Mouse (Mus musculus): ENCODE data around the gene Trpc7. TPM values are rescaled to one million over a fixed set of nuclear protein-coding genes. Genes with fewer than 3 reads are reported as not detected.

Trpc7 gene
- polyA plus RNA-seq, 1 experiment from 2014 or later, result 0.32 TPM

- Histone ChIP-seq H3K27me3 (peaks cover 21% of the 10 kb centered on the region; the same call in 1 of the 2 replicates), H3K9me3 (no peaks in the 10 kb centered on the region), H3K4me3 (no peak overlapping the region), H3K4me2 (replicated peaks) (no peak overlapping the region), H3K36me3 (no peaks in the 10 kb centered on the region), H3K4me1 (peaks cover 17% of the 10 kb centered on the region), H3K9ac (replicated peaks) (0 out of 2 replicates have a peak overlapping the region, but pooled peaks have one; percentile 6), H3K27ac (replicated peaks) (no peak overlapping the region)
- ATAC-seq (ENCODE audit: low FRiP score, low read depth), result no peak
- WGBS, result 50% methylated on average over 13 of the region's 13 CpGs
Observed at GRCm38 (mm10) chr13:56762446-56763229, 133.2 kb downstream of the Trpc7 start.

GRCm38 (mm10) chr13:56758492-56758891 lies 137.3 kb downstream of the Trpc7 start:
- H3K27me3 ChIP-seq, result peaks cover 42% of the 10 kb centered on the region
- no peak overlapping the region for H3K9ac ChIP-seq (replicated peaks)
- H3K4me2 ChIP-seq (replicated peaks), result no peak overlapping the region
- WGBS, result 26% methylated on average over 6 of the region's 6 CpGs
- no peak overlapping the region for H3K4me3 ChIP-seq
- no peak for ATAC-seq (ENCODE audit: low FRiP score, low read depth)
- H3K27ac ChIP-seq (replicated peaks), result no peak overlapping the region
- H3K4me1 ChIP-seq, result peaks cover 17% of the 10 kb centered on the region
- H3K9me3 ChIP-seq, result no peaks in the 10 kb centered on the region
- no peaks in the 10 kb centered on the region for H3K36me3 ChIP-seq

GRCm38 (mm10) chr13:56757201-56757600 lies 138.6 kb downstream of the Trpc7 start:
- H3K9me3 ChIP-seq, result no peaks in the 10 kb centered on the region
- no peak overlapping the region for H3K4me3 ChIP-seq
- WGBS, result 62% methylated on average over 12 of the region's 12 CpGs
- no peak overlapping the region for H3K9ac ChIP-seq (replicated peaks)
- no peaks in the 10 kb centered on the region for H3K36me3 ChIP-seq
- ATAC-seq (ENCODE audit: low FRiP score, low read depth), result no peak
- H3K27ac ChIP-seq (replicated peaks), result no peak overlapping the region
- H3K4me1 ChIP-seq, result peaks cover 22% of the 10 kb centered on the region
- H3K4me2 ChIP-seq (replicated peaks), result no peak overlapping the region
- peaks cover 52% of the 10 kb centered on the region for H3K27me3 ChIP-seq

- Histone ChIP-seq H3K4me3 (no peak overlapping the region), H3K4me1 (peaks cover 27% of the 10 kb centered on the region), H3K9me3 (no peaks in the 10 kb centered on the region), H3K27ac (replicated peaks) (no peak overlapping the region), H3K27me3 (peaks cover 61% of the 10 kb centered on the region), H3K9ac (replicated peaks) (no peak overlapping the region), H3K36me3 (no peaks in the 10 kb centered on the region), H3K4me2 (replicated peaks) (no peak overlapping the region)
- WGBS, result 68% methylated on average over 6 of the region's 6 CpGs
- no peak for ATAC-seq (ENCODE audit: low FRiP score, low read depth)
Observed at GRCm38 (mm10) chr13:56755871-56756270, 139.9 kb downstream of the Trpc7 start.

GRCm38 (mm10) chr13:56753192-56753951 lies 142.4 kb downstream of the Trpc7 start, which contains the start of gene Gm45623:
TSS of gene Gm45623 (minus strand) at chr13:56753827.
- Histone ChIP-seq H3K4me1 (peaks cover 27% of the 10 kb centered on the region), H3K9me3 (no peaks in the 10 kb centered on the region), H3K27me3 (peaks cover 79% of the 10 kb centered on the region), H3K4me3 (peak within 1 kb of the TSS; percentile 49), H3K9ac (replicated peaks) (peak within 1 kb of the TSS; percentile 56), H3K27ac (replicated peaks) (no peak within 1 kb of the TSS), H3K4me2 (replicated peaks) (peak within 1 kb of the TSS; percentile 87), H3K36me3 (no peaks in the 10 kb centered on the region)
- under 1% methylated on average over 53 of the region's 71 CpGs for WGBS
- ATAC-seq (ENCODE audit: low FRiP score, low read depth), result no peak

GRCm38 (mm10) chr13:56752474-56753191 lies 143.2 kb downstream of the Trpc7 start:
- Histone ChIP-seq H3K4me3 (peak overlapping the region; percentile 49), H3K27ac (replicated peaks) (no peak overlapping the region), H3K9ac (replicated peaks) (peak overlapping the region; percentile 56), H3K4me1 (peaks cover 27% of the 10 kb centered on the region), H3K27me3 (peaks cover 79% of the 10 kb centered on the region), H3K36me3 (no peaks in the 10 kb centered on the region), H3K9me3 (no peaks in the 10 kb centered on the region), H3K4me2 (replicated peaks) (peak overlapping the region; percentile 87)
- 1% methylated on average over 41 of the region's 41 CpGs for WGBS
- ATAC-seq (ENCODE audit: low FRiP score, low read depth), result no peak; the same call in 1 of the 2 replicates

- Histone ChIP-seq H3K27me3 (peaks cover 77% of the 10 kb centered on the region), H3K27ac (replicated peaks) (no peak overlapping the region), H3K4me1 (peaks cover 22% of the 10 kb centered on the region), H3K36me3 (no peaks in the 10 kb centered on the region), H3K9me3 (no peaks in the 10 kb centered on the region), H3K4me3 (no peak overlapping the region), H3K4me2 (replicated peaks) (no peak overlapping the region), H3K9ac (replicated peaks) (no peak overlapping the region)
- 9% methylated on average over 5 of the region's 5 CpGs for WGBS
- ATAC-seq (ENCODE audit: low FRiP score, low read depth), result no peak
Observed at GRCm38 (mm10) chr13:56751774-56752173, 144.0 kb downstream of the Trpc7 start.

- no peak overlapping the region for H3K4me2 ChIP-seq (replicated peaks)
- H3K27me3 ChIP-seq, result peaks cover 53% of the 10 kb centered on the region
- 0 out of 2 replicates have a peak, but pooled peaks cover 1% of the 10 kb centered on the region for H3K36me3 ChIP-seq
- H3K4me3 ChIP-seq, result no peak overlapping the region
- no peak for ATAC-seq (ENCODE audit: low FRiP score, low read depth)
- H3K27ac ChIP-seq (replicated peaks), result no peak overlapping the region
- no peaks in the 10 kb centered on the region for H3K9me3 ChIP-seq
- WGBS, result 81% methylated on average over 7 of the region's 7 CpGs
- H3K9ac ChIP-seq (replicated peaks), result no peak overlapping the region
- H3K4me1 ChIP-seq, result peaks cover 22% of the 10 kb centered on the region
Observed at GRCm38 (mm10) chr13:56749377-56749776, 146.4 kb downstream of the Trpc7 start.

- 76% methylated on average over 8 of the region's 8 CpGs for WGBS
- Histone ChIP-seq H3K9ac (replicated peaks) (no peak overlapping the region), H3K9me3 (no peaks in the 10 kb centered on the region), H3K4me3 (no peak overlapping the region), H3K27ac (replicated peaks) (no peak overlapping the region), H3K27me3 (peaks cover 35% of the 10 kb centered on the region), H3K4me1 (peaks cover 12% of the 10 kb centered on the region), H3K36me3 (0 out of 2 replicates have a peak, but pooled peaks cover 5% of the 10 kb centered on the region), H3K4me2 (replicated peaks) (no peak overlapping the region)
- ATAC-seq (ENCODE audit: low FRiP score, low read depth), result no peak
Observed at GRCm38 (mm10) chr13:56747554-56747953, 148.2 kb downstream of the Trpc7 start.

GRCm38 (mm10) chr13:56746739-56747532 lies 148.9 kb downstream of the Trpc7 start:
- H3K27me3 ChIP-seq, result peaks cover 29% of the 10 kb centered on the region
- 0 out of 2 replicates have a peak, but pooled peaks cover 5% of the 10 kb centered on the region for H3K36me3 ChIP-seq
- no peak for ATAC-seq (ENCODE audit: low FRiP score, low read depth)
- H3K4me3 ChIP-seq, result no peak overlapping the region
- 81% methylated on average over 10 of the region's 10 CpGs for WGBS
- H3K27ac ChIP-seq (replicated peaks), result no peak overlapping the region
- no peak overlapping the region for H3K4me2 ChIP-seq (replicated peaks)
- H3K4me1 ChIP-seq, result peaks cover 12% of the 10 kb centered on the region; the same call in 1 of the 2 replicates
- no peaks in the 10 kb centered on the region for H3K9me3 ChIP-seq
- H3K9ac ChIP-seq (replicated peaks), result no peak overlapping the region

- H3K27ac ChIP-seq (replicated peaks), result no peak overlapping the region
- peaks cover 11% of the 10 kb centered on the region; the same call in 1 of the 2 replicates for H3K4me1 ChIP-seq
- no peaks in the 10 kb centered on the region for H3K27me3 ChIP-seq
- H3K4me2 ChIP-seq (replicated peaks), result no peak overlapping the region
- H3K4me3 ChIP-seq, result no peak overlapping the region
- 47% methylated on average over 6 of the region's 6 CpGs for WGBS
- ATAC-seq (ENCODE audit: low FRiP score, low read depth), result no peak
- H3K9me3 ChIP-seq, result no peaks in the 10 kb centered on the region
- H3K36me3 ChIP-seq, result peaks cover 34% of the 10 kb centered on the region
- no peak overlapping the region for H3K9ac ChIP-seq (replicated peaks)
Observed at GRCm38 (mm10) chr13:56742325-56742901, 153.4 kb downstream of the Trpc7 start.

Measured in midbrain, embryonic 12.5 days (tissue).